Mouse (Mus musculus) limb, embryonic 14.5 days (tissue): ENCODE results near the gene Olfr543. TPM values are rescaled to one million over a fixed set of nuclear protein-coding genes. Genes with fewer than 3 reads are reported as not detected.

Source experiments
- ATAC-seq: fragments of 200-750 bp; cut with Nextera tagmentation; 2 replicates; pipeline ENCODE4 v1.8.0; 2017; ENCODE audit warnings: low read depth, moderate number of reproducible peaks, moderate TSS enrichment; ENCODE audit not compliant: low FRiP score
- DNase-seq: peaks from one replicate; pipeline ENCODE4 v3.0.0-alpha.2; 2015; ENCODE audit warnings: low spot score
- H3K27ac ChIP-seq: fragments of 300-500 bp; sonication (generic); replicated peaks from 2 replicates; pipeline ENCODE4 v1.5.1; 2014; ENCODE audit warnings: low read depth, mild to moderate bottlenecking, low read length, moderate library complexity, mixed read lengths
- H3K27me3 ChIP-seq: fragments of 300-500 bp; sonication (generic); 2 replicates; pipeline ENCODE4 v1.6.1; 2014; ENCODE audit warnings: low read length, mixed read lengths; ENCODE audit not compliant: control insufficient read depth, insufficient read depth
- H3K36me3 ChIP-seq: fragments of 300-500 bp; sonication (generic); 2 replicates; pipeline ENCODE4 v1.6.1; 2014; ENCODE audit warnings: mild to moderate bottlenecking, low read length, moderate library complexity, mixed read lengths; ENCODE audit not compliant: control insufficient read depth, insufficient read depth
- H3K4me1 ChIP-seq: fragments of 300-500 bp; sonication (generic); 2 replicates; pipeline ENCODE4 v1.6.1; 2014; ENCODE audit warnings: antibody characterized with exemption, low read length, mixed read lengths; ENCODE audit not compliant: control insufficient read depth, insufficient read depth
- H3K4me2 ChIP-seq: fragments of 300-500 bp; sonication (generic); replicated peaks from 2 replicates; pipeline ENCODE4 v1.6.1; 2014; ENCODE audit warnings: low read depth, mild to moderate bottlenecking, low read length, moderate library complexity; ENCODE audit not compliant: severe bottlenecking
- H3K4me3 ChIP-seq: fragments of 300-500 bp; sonication (generic); replicated peaks from 2 replicates; pipeline ENCODE4 v1.5.1; 2014; ENCODE audit warnings: low read length
- H3K9ac ChIP-seq: fragments of 300-500 bp; sonication (generic); 2 replicates; pipeline ENCODE4 v1.6.1; 2014; ENCODE audit warnings: mild to moderate bottlenecking, low read depth, low read length, moderate library complexity; ENCODE audit not compliant: severe bottlenecking
- H3K9me3 ChIP-seq: fragments of 300-500 bp; sonication (generic); 2 replicates; pipeline ENCODE4 v1.6.1; 2016; ENCODE audit warnings: low read length; ENCODE audit not compliant: control insufficient read depth
- POLR2A ChIP-seq: fragments of 200-500 bp; IDR thresholded peaks from 2 replicates; pipeline ENCODE4 v1.8.0; 2012; ENCODE audit warnings: inconsistent platforms, mild to moderate bottlenecking, moderate library complexity, borderline replicate concordance; ENCODE audit not compliant: insufficient read depth, insufficient read length; ENCODE audit errors: extremely low read depth
- WGBS: fragments of 180-500 bp; shearing (Covaris S2); extraction: QIAGEN DNeasy Blood & Tissue Kit; methylation state at CpG from one replicate; pipeline ENCODE4 v1.1.7; 2014; 5-methylcytosine and 5-hydroxymethylcytosine counted together
- polyA plus RNA-seq, 2 experiments: library from polyadenylated mRNA; depleted of rRNA in 1 of 2; stranded (reverse) in 1 of 2; unstranded in 1 of 2; fragments of >200 nt; fragmentation: Nextera tagmentation in 1 of 2; extraction: Ambion mirVana in 1 of 2; gene quantifications; 2 replicates each; pipeline versions ENCODE4 v1.2.1 to v1.2.3; 2012 to 2014

The Olfr543 gene
- polyA plus RNA-seq, 2 experiments: 0.44 TPM; not detected in 1

GRCm38 (mm10) chr7:102446438-102446837 is 35.0 kb downstream of the Olfr543 start:
- no peak for TF ChIP-seq POLR2A
- 89% methylated on average over 9 of the region's 9 CpGs for WGBS
- no peak overlapping the region for H3K9ac ChIP-seq
- H3K4me1 ChIP-seq: peaks cover 12% of the 10 kb centered on the region
- H3K9me3 ChIP-seq: no peaks in the 10 kb centered on the region
- H3K4me2 ChIP-seq: no peak overlapping the region
- peaks cover 62% of the 10 kb centered on the region for H3K36me3 ChIP-seq
- H3K27me3 ChIP-seq: no peaks in the 10 kb centered on the region
- H3K4me3 ChIP-seq: no peak overlapping the region
- no peak for DNase-seq
- ATAC-seq: no peak
- H3K27ac ChIP-seq: no peak overlapping the region

GRCm38 (mm10) chr7:102444301-102444700 is 37.2 kb downstream of the Olfr543 start:
- Histone ChIP-seq H3K4me3 (no peak overlapping the region), H3K27ac (no peak overlapping the region), H3K4me1 (peaks cover 12% of the 10 kb centered on the region), H3K4me2 (no peak overlapping the region), H3K9ac (no peak overlapping the region), H3K27me3 (no peaks in the 10 kb centered on the region), H3K36me3 (peaks cover 43% of the 10 kb centered on the region), H3K9me3 (no peaks in the 10 kb centered on the region)
- DNase-seq: no peak
- 80% methylated on average over 2 of the region's 2 CpGs for WGBS
- no peak for TF ChIP-seq POLR2A
- no peak for ATAC-seq

GRCm38 (mm10) chr7:102442432-102442831 is 39.0 kb downstream of the Olfr543 start:
- DNase-seq (no peak), ATAC-seq (no peak)
- peak overlapping the region; percentile 92 for H3K9ac ChIP-seq
- H3K4me2 ChIP-seq: peak overlapping the region; percentile 78
- H3K36me3 ChIP-seq: peaks cover 30% of the 10 kb centered on the region
- WGBS: 6% methylated on average over 4 of the region's 4 CpGs
- H3K4me1 ChIP-seq: peaks cover 12% of the 10 kb centered on the region
- TF ChIP-seq POLR2A: no peak
- no peaks in the 10 kb centered on the region for H3K27me3 ChIP-seq
- peak overlapping the region; percentile 85 for H3K4me3 ChIP-seq
- H3K27ac ChIP-seq: peak overlapping the region; percentile 86; the same call in 1 of the 2 replicates
- H3K9me3 ChIP-seq: no peaks in the 10 kb centered on the region

GRCm38 (mm10) chr7:102441657-102442391 is 39.7 kb downstream of the Olfr543 start, which contains the start of gene Rrm1:
Rrm1 (plus strand) TSS chr7:102441695.
- TF ChIP-seq POLR2A: no peak
- Histone ChIP-seq H3K9me3 (no peaks in the 10 kb centered on the region), H3K4me3 (peak within 1 kb of the TSS; percentile 85), H3K9ac (peak within 1 kb of the TSS; percentile 92), H3K27me3 (no peaks in the 10 kb centered on the region), H3K27ac (peak within 1 kb of the TSS; percentile 86), H3K4me1 (peaks cover 12% of the 10 kb centered on the region), H3K4me2 (peak within 1 kb of the TSS; percentile 78), H3K36me3 (peaks cover 24% of the 10 kb centered on the region)
- peak; percentile 98 for DNase-seq
- peak; percentile 99 for ATAC-seq
- under 1% methylated on average over 45 of the region's 56 CpGs for WGBS

- peak overlapping the region; percentile 39 for H3K4me2 ChIP-seq
- no peak for TF ChIP-seq POLR2A
- H3K9ac ChIP-seq: no peak overlapping the region
- no peaks in the 10 kb centered on the region for H3K9me3 ChIP-seq
- 49% methylated on average over 15 of the region's 15 CpGs for WGBS
- DNase-seq: no peak
- peaks cover 17% of the 10 kb centered on the region for H3K36me3 ChIP-seq
- no peaks in the 10 kb centered on the region for H3K27me3 ChIP-seq
- peaks cover 12% of the 10 kb centered on the region for H3K4me1 ChIP-seq
- H3K27ac ChIP-seq: peak overlapping the region; percentile 61; the same call in 1 of the 2 replicates
- ATAC-seq: no peak
- peak overlapping the region; percentile 85 for H3K4me3 ChIP-seq
These were observed 40.4 kb downstream of the Olfr543 start for GRCm38 (mm10) chr7:102440822-102441656.
